Mouse (Mus musculus): ENCODE results near the gene Fubp1.

DNA sequence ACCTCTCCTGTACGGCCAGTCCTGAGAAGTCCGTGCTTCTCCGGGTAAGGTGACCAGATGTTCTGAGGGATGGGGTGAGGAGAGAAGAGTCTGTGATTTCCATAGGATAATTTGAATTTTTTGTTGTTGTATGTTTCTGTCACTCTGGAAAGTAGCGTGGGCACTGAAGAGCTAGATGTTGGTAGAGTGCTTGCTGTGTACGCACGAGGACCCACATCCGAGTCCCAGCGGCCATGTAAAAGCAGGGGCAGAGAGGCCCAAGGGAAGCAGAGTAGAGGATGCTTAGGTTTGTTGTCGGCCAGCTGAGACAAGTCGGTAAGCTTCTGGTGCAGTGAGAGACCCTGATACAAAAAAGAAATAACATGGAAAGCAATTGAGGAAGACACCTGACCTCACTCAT lies 42.2 kb upstream of the Fubp1 start:
- TF ChIP-seq CTCF (IDR thresholded peaks at IDR 0.05; ENCODE audit: control insufficient read depth, insufficient read depth, insufficient read length) (no peak), USF1 (IDR thresholded peaks at IDR 0.05; ENCODE audit: low read depth) (no peak), MAX (IDR thresholded peaks at IDR 0.05) (no peak), MYOG (IDR thresholded peaks at IDR 0.05; ENCODE audit: control insufficient read depth, extremely low read depth, insufficient read length) (no peak), CEBPB (IDR thresholded peaks at IDR 0.05; ENCODE audit: low read depth) (no peak)

Data from C2C12 (cell line).